Mouse (Mus musculus) adrenal gland (tissue): Measurements from ENCODE around the gene Tmem88.

Experiments used
- intact Hi-C: fragments of 180-260 bp; cut with DNase I; formaldehyde crosslinking; loops from one replicate; pipeline ENCODE4 v1.15.1; 2025

Gene Tmem88

GRCm38 (mm10) chr11:69390400-69391034 lies 7.5 kb downstream of the Tmem88 start:
- intact Hi-C loops: loop anchor here (2.0 kb wide), 1 partner anchor 118 kb away; no protein-coding TSS in a partner anchor

- intact Hi-C loops: loop anchor here (2.0 kb wide), 1 partner anchor 117 kb away; no protein-coding TSS in a partner anchor
These were observed 8.3 kb downstream of the Tmem88 start for GRCm38 (mm10) chr11:69389531-69390399.

DNA sequence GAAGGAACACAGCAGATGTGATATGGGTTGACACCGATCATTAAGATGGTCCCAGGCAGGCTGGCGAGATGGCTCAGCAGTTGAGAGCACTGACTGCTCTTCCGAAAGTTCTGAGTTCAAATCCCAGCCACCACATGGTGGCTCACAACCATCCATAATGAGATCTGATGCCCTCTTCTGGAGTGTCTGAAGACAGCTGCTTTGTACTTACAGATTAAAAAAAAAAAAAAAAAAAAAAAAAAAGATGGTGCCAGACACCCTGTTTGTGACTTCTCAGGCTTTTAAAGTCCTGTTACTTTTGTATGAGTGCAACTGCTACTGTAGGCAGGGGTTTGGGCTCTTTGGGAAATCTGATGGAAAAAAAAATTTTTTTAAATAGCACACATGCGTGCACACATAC lies 9.4 kb downstream of the Tmem88 start:
- intact Hi-C loops: no loop called here

GRCm38 (mm10) chr11:69386758-69387157 lies 11.3 kb downstream of the Tmem88 start:
- intact Hi-C loops: no loop called here

DNA sequence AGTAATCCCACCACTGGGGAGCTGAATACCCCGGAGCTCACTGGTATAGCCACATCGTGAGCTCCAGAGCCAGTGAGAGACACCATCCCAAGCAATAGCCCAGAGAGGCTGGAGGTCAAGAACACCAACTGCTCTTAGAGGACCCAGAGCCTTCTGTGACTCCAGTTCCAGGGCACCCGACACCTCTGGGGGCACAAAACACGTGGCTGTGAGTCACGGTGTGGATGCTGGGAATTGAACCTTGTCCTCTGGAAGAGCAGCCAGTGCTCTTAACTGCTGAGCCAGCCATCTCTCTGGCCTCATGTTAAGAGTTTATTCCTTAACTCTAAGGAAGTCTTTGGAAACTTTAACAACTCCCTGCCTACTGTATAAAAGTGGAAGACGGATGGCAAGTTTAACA lies 13.1 kb downstream of the Tmem88 start:
- intact Hi-C loops: no loop called here

DNA sequence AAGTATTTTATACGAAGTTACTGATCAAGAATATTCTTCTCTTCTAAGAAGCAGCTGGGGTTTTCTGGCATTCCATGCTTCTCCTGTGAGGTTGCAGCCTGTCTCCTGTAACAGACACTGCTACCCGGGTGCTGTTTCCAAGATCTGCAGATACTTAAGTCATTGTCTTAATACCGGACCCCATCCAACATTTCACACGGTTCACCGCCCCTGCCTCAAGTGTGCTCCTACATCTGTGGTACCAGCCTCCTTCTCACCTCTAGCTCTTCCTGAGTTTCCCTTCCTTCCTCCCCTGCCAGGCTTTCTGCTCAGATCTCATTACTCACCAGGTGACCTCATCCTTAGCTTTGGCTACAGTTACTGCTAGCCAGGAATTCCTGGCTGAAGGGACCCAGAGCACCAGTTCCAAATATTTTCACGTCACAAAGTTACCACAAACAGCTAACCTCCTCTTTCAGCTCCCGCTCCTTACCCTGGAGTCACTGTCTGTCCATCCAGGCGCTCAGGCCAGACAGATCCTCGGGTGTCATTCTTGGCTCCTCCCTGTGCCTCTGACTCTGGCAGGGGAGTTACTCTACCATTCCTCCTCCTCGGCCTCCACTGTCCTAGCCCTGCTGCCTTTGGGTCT lies 15.4 kb downstream of the Tmem88 start:
- intact Hi-C loops: no loop called here

DNA sequence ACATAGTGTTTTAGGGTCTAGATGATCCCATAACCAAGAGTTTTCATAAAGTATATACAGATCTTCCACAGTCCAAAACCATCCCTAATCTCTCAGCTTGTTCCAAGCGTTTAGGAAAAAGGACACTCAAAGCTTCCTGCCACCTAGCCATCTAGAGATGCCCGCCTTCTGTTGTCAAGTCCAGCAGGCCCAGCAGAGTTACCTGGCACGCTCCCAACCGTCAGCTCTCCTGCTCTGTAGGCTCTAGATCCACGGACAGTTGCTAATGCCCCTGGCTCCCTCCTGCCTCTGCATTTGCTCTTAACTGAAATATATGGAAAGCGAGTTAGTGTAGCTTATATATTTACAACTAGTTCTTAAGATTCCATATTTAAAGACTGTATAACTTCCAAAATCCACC lies 16.7 kb downstream of the Tmem88 start:
- intact Hi-C loops: no loop called here

- intact Hi-C loops: no loop called here
These were observed 18.4 kb downstream of the Tmem88 start for GRCm38 (mm10) chr11:69379600-69379999.

DNA sequence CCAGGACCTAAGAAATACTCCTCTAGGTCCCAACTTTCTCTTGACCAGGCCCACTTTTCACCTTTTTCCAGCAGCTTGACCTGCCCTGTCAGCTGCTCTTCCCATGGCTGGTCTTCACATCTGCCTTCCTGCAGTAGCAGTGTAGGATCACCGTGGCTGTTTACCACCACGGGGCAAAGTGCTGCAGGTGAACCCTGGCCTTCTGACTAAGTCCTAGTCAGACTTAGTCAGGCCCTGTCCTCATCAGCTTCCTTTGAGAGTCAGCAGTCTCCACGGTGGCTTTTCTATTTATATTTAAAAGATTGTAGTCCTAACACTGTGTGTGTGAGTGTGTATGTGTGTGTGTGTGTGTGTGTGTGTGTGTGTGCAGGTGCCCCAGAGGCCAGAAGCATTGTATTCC lies 20.3 kb downstream of the Tmem88 start:
- intact Hi-C loops: no loop called here

- intact Hi-C loops: no loop called here
These were observed 22.4 kb downstream of the Tmem88 start for GRCm38 (mm10) chr11:69375646-69376045.

GRCm38 (mm10) chr11:69373223-69373965 lies 24.6 kb downstream of the Tmem88 start:
- intact Hi-C loops: loop anchor here (5.0 kb wide), 1 partner anchor 41 kb away; no protein-coding TSS in a partner anchor

GRCm38 (mm10) chr11:69372780-69373170 lies 25.3 kb downstream of the Tmem88 start:
- intact Hi-C loops: loop anchor here (5.0 kb wide), 1 partner anchor 40 kb away; no protein-coding TSS in a partner anchor

DNA sequence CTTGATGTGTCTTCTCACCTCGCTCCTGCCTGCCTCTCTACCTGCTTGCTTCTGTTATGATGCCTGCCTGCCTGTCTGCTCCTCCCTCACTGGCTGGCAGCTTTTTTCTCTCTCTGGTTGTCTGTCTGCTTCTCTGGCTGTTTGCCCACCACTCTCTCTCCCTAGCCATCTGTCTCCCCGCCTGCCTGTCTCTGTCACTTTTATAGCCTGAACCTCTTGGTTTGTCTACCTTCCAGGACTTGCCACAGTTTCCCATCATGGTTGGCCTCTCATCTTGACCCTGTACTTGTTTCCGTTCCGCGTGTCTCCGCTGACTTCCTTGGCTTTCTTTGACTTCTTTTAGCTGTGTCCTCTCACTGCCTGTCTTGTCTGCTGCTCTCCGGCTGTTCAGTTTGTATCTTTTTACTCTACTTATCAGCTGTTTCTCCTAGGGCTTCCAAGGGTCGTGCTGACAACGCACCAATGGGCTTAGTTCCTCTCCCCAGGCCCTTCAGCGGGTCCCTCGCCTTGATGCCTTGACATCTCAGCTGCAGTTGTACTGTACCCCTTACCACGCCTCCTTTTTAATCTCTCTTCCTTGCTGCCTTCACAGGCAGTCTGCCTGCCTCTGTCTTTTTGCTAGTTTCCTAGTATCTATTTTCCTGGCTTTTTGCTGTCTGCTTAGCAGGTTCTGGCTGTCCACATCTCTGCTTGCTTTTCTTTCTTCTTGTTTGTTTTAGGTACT lies 25.8 kb downstream of the Tmem88 start:
- intact Hi-C loops: loop anchor here (5.0 kb wide), 1 partner anchor 40 kb away; no protein-coding TSS in a partner anchor

DNA sequence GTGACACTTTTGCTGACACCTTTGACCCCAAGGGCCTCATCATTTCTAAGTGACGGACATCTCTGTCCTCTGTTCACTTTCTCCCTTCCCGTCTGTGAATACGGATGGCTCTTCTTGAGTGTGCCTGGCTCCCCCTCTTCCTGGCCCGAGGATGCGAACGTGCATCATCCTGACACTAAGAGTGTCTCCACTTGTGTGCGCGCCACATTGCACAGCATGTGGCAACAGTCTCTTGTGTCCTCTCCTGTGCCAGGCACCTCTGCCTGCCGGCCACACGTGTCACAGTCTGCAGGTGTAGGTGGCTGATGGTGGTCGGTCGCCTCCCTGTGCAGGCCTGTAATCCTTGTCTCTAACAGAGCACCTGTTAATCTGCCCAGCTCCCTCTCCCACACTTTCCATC lies 26.4 kb downstream of the Tmem88 start:
- intact Hi-C loops: loop anchor here (5.0 kb wide), 1 partner anchor 39 kb away; no protein-coding TSS in a partner anchor

DNA sequence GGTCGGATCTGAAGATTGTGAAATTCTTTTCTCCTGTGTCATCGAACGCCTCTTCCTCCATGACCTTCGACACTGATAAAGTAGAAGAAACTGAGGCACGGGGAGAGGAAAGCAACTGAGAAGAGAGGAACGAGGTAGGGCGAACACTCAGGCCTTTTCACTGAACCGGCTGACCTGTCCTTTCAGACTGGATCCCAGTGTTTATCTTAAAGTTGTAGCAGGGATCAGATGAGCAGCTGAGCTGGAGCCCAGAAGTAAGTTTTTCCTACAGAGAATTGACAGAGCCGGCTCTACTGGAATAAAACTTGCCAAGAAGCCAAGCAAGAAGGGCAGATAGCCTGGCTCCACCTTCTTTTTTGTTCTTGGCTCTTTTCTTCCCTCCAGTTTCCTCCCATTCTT lies 27.2 kb downstream of the Tmem88 start:
- intact Hi-C loops: loop anchor here (5.0 kb wide), 1 partner anchor 39 kb away; no protein-coding TSS in a partner anchor

- intact Hi-C loops: loop anchor here (5.0 kb wide), 1 partner anchor 38 kb away; no protein-coding TSS in a partner anchor
These were observed 27.8 kb downstream of the Tmem88 start for GRCm38 (mm10) chr11:69369990-69370816.

DNA sequence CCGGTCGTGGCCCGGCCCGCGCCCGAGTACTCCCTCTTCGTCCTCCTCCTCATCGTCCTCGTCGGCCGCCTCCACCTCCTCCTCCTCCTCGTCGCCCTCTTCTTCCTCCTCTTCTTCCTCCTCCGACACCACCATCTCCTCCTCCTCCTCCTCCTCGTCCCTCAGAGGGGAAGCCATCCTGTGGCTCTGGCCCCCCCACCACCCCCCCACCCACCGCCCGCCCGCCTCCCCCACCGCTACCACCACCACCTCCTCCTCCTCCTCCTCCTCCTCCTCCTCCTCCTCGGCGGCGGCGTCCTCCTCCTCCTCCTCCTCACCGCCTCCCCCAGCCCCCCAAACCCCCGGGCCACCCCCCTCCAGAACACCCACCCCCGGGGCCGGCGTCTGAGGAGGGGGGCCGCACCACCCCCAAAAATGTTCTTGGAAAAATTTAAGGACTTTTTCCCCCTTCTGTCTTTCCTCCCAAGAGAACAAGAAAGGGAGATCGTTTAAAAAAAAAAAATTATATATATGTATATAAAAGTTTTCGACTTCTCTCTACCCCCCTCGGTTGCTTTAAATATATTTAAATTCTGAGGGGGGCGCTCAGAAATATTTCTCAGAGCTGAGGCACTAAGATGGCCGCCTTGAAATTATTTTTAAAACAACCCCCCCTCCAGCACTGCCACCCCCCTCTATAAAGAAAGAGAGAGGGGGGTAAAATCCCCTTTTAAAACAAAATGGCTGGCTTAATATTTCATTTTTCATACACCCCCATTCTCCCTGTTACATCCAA lies 28.6 kb downstream of the Tmem88 start, which contains the start of gene Chd3:
TSS of gene Chd3 (minus strand) at position 192 of the 775 bp plus-strand sequence.
- intact Hi-C loops: no loop called here
